Mouse (Mus musculus): Measurements from ENCODE around the gene Kcnk2.
"Not testable (repeated sequence)": the region's sequence is repeated elsewhere in the genome, so short reads cannot be mapped to it uniquely, and the experiment has no call there.

The Kcnk2 gene

DNA sequence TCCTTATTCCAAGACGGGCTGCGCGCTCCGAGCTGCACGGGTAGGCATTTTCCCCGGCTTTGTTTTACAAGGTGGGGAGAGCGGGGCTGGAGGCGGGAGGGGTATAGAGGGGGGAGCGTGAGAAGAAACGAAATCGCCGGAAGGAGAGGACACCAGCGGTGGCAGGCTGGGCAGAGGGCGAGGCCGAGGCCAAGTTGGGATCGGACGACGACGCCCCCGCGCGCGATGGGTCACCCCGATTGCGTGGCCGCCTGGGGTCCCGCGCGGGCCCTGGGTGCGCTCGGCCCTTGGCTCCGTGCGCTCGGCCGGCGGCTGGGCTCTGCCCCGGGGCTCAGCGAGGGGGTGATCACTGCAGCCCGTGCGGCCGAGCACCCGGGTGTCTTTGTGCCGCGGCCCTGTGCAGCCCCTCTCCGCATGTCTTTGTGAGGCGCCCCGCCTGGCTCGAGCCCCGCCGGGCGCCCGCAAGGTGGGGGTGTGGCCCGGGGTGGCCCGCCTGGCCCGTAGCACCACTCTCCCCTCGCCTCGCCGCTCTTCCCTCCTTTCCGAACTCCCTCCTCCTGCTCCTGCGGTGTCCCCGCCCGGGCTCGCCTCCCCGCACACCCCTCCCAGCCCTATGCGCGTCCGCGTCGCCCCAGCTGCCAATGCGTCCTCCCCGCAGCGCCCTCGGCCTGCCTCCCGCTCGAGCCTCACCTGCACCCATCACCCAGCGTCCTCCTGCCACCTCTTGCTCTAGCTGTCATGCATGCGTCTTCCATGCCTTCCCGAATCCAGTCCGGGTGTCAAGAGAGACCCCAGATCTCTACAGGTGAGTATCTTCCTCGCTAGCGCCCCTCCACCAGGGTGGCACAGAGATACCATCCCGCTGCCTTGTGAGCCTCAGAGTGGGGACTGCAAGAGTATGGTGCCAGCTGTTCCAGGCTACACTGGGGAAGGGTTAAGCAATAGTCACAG is 58.5 kb downstream of the Kcnk2 start:
- no peak for DNase-seq (ENCODE audit: low read depth)

GRCm38 (mm10) chr1:189342416-189343104 is 59.5 kb downstream of the Kcnk2 start:
- no peak for DNase-seq (ENCODE audit: low read depth)

DNA sequence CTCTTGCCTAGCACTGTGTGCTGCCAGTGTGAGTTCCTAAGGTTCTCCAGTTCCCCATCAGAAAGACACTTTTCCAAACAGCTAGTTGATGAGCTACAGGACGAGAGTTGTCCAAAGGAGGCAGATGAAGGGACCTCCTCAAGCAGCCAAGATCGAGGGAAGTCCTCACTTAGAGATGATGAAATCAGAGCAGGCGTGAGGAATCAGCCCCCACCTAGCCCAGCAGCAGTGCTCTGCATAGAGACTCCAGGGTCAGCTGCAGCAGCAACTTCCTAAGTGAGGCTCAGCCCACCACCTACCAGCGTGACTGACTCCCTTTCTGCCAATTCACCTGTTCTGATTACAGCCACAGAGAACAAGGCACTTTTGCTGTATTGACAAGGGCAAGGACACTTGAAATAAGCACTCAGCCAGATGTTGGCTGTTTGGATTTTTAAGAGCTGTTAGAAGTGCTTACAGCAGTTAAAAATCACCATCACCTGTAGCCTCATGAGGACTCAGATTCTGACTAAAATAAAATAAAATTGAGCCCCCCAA is 60.6 kb downstream of the Kcnk2 start:
- no peak for DNase-seq (ENCODE audit: low read depth)

GRCm38 (mm10) chr1:189315896-189316295 is 86.2 kb downstream of the Kcnk2 start:
- DNase-seq (ENCODE audit: low read depth), result no peak

- no peak for DNase-seq (ENCODE audit: low read depth)
Measured at GRCm38 (mm10) chr1:189314495-189314894, 87.6 kb downstream of the Kcnk2 start.

DNA sequence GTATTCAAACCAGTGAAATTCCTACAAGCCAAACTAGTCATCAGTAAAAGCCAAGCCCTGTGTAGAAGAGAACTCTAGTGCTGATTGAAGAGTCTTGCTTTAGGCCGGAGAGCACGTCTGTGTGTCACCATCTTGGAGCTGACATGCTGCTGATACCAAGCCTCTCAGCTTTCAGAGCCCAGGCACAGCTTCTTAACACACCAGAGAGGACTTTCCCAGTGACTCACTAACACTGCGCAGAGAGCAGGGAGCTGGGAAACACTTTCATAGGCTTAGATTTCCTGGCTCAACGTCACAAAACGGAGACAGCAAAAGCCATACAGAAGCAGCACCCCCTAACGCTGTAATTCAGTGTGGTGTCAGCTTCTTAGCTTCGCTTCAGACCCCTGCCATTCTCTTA is 88.3 kb downstream of the Kcnk2 start:
- no peak for DNase-seq (ENCODE audit: low read depth)

DNA sequence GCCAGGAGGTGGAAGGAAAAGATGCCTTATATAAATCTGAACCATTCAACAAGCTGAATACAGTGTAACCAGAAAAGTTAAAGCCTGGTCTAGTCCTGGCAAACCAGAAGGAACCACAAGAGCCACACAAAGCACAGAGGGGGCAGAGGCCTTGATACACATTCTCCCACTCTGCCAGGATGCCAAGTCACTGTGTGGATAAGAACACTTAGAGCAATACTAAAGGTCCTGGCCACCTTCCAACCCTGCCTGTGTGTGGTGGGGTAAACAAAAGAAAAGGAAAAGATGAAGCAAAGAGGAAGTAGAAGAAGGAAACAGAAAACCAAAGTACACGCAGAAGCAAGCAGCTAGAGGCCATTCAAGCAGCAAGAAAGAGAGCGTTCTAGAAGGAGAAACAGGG is 91.9 kb downstream of the Kcnk2 start:
- DNase-seq (ENCODE audit: low read depth), result no peak

GRCm38 (mm10) chr1:189304988-189305522 is 97.0 kb downstream of the Kcnk2 start:
- no peak for DNase-seq (ENCODE audit: low read depth)

DNA sequence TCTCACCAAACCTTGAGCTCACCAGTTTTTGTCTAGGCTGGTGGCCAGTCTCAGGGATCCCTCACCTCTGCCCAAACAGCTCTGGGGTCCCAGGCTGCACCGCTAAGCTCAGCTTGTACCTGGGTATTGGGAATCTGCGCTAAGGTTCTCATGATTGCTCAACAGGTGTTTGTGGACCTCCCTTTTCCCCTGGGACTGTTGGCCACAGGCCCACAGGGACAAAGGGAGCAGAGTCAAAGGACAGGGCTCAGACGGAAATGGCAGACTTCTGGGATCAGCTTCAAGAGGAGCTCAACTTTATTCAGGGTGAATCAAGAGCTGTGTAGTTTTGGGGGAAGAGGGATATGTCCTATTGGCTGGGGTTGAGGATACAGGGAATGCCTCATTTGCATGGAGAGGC is 99.1 kb downstream of the Kcnk2 start:
- no peak for DNase-seq (ENCODE audit: low read depth)

DNA sequence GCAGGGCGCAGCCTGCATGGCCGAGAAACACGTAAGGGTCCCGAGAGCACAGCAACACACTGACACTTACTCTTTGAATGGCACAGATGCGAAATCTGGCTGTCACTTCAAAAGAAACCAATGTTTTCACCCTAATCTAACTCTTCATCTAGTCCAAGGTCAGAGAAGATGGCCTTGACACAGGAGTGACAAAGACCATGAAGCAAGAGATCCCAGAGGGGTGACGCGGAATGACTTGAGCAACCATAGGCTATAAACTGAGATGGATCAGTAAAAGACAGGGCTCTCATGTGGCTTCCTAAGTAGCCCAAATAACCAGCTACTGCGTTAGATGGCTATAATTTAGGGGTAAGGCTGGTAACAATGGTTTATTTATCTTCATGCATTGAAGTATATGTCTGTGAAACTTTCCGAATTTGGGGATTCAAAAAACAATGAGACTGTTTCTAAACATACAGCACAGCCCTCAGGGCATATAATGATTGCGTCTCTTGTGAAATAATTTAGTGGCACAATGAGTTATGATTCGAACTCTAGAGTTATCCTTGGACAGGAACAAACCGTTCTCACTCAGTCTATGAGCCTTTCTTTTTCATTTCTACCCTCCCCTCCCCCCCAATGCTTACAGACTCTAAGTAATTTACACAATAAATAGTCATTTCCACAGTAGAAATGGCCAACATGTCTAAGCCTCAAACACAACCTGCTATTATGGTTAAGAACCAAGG is 108.2 kb downstream of the Kcnk2 start:
- DNase-seq (ENCODE audit: low read depth), result no peak

DNA sequence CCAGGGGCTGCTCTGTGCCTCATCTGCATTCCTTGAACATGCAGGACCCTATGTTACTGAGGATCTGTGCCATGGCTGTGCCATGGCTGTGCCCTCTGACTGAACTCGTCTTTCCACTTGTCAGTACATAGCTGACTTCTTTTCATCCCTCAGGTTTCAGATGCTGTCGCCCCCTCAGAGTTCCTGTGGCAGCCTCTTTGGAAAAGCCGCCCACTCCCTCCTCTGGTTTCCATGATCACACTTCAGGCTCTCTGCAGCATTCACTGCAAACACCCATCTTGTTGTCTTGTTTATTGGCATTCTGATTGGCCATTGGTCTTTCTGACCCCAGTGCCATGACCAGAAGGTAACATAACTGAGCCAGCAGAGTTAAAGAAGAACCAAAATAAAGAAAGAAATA is 111.2 kb downstream of the Kcnk2 start:
- no peak for DNase-seq (ENCODE audit: low read depth)

GRCm38 (mm10) chr1:189288948-189289347 is 113.1 kb downstream of the Kcnk2 start:
- DNase-seq (ENCODE audit: low read depth), result no peak

- DNase-seq (ENCODE audit: low read depth), result no peak
Measured at GRCm38 (mm10) chr1:189272281-189272680, 129.8 kb downstream of the Kcnk2 start.

GRCm38 (mm10) chr1:189253631-189254030 is 148.4 kb downstream of the Kcnk2 start:
- DNase-seq (ENCODE audit: low read depth), result no peak

DNA sequence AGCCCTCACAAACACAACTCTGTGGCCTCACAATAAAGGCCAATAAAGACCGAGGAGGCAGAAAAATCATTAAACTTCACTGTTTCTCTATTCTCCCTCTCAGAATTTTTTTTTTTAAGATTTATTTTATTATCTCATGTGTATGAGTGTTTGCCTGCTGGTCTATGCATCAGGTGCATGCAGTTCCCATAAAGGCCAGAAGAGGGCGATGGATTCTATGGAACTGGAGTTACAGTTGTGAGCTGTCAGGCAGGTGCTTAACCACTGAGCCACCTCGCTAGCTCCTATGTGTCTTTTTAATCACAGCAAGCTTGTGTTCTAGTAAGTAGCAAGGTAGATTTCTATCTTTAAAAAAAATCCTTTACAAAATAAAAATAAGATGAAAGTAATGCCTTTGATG is 148.9 kb downstream of the Kcnk2 start:
- no peak for DNase-seq (ENCODE audit: low read depth)

DNA sequence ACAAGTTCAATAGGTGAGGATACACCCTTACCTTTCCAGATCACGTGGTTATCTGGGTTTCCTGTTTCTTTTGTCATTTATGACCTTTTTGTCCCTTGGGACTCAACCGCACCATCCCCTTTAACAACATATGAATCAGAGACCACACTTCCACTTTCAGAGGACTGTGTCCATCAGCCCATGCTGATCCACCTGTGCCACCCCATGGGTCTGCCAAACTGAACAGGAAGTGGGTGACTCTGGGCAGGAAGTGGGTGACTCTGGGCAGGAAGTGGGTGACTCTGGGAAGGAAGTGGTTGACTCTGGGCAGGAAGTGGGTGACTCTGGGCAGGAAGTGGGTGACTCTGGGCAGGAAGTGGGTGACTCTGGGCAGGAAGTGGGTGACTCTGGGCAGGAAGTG is 158.9 kb downstream of the Kcnk2 start:
- DNase-seq (ENCODE audit: low read depth), result not testable (repeated sequence)

DNA sequence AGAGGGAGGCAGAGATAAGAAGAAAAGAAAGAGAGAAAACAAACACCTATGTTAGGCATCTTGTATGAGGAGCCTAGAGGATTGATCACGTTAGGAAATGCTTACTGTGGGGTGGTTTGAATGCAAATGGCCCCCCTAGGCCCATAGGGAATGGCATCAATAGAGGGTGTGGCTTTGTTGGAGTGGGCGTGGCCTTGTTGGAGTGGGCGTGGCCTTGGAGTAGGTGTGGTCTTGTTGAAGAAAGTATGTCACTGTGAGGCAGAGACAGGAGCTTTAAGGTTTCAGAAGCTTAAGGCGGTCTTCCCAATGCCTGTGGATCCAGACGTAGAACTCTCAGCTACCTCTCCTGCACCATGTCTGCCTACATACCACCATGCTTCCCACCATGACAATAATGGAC is 166.8 kb downstream of the Kcnk2 start:
- DNase-seq (ENCODE audit: low read depth), result no peak

DNA sequence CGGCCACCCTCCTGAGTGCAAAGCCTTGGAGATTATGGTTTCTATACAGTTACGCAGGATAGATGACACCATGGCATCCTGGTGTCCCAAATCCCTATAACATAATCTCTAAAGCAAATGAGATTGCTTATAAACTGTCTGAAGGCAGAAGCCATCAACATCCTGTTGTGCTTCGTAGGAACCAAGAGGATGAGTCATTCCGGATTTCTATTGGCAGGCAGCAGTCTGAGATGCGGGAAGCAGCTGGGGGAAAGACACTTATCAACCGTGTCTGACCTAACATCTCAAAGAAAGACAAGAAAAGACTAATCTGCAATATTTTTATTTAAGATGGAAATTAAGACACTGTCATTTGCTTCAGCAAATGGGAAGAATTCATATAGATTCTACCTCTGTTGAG is 169.2 kb downstream of the Kcnk2 start:
- DNase-seq (ENCODE audit: low read depth), result no peak

DNA sequence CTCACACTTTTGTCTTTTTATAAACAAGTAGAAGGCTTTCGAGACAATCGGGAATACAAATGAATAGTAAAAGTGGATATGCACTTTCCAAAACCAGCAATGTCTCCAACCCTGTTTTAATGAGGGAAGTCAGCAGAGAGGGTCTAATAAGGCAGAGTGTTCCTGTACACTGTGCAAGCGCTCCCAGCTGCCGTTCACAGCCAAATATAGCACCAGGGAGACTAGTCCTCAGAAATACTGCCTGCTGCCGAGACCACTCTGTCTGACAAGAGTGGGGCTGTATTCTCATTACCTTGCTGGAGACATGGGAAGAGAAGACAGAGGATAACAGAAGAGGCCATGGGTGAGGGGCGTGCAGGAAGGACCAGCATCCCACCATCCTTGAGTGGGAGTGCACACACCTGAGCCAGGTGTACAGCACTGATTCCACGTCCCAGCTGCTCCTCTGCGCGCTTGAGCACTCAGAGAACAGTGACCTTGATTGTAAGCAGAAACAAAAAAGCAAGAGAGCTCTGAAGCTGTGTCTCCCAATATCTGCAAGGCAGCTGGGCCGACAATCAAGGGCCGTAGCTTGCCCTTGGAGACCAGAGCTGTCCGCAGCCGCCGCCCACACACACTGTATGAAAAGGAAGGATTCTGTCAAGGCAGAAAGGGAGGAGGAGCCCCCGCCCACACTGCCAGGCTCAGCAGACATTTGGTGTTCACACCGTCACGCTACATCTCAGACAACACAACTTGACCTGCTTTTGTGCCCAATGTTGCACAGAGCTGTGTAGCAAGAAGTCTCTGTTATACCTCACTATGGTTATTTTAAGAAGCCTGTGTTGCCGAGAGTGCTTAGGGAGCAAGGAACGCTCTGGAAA is 173.6 kb downstream of the Kcnk2 start:
- DNase-seq (ENCODE audit: low read depth), result no peak

DNA sequence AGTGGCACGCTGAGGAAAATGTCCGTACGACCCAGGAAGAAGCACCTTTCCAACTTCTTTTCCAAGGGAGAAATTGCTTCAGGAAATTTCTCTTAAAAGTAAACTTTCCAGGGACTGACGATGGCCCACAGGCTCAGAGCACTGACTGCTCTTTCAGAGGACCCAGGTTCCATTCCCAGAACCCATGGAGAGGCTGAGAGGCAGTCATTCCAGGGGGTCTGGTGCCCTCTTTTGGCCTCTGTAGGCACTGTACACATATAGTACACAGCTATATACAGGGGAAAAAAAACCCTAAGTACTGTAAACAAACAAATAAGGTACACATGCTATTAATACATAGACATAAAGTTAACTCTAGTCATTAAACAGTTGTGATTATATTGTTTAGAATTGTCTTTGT is 174.6 kb downstream of the Kcnk2 start:
- DNase-seq (ENCODE audit: low read depth), result no peak

DNA sequence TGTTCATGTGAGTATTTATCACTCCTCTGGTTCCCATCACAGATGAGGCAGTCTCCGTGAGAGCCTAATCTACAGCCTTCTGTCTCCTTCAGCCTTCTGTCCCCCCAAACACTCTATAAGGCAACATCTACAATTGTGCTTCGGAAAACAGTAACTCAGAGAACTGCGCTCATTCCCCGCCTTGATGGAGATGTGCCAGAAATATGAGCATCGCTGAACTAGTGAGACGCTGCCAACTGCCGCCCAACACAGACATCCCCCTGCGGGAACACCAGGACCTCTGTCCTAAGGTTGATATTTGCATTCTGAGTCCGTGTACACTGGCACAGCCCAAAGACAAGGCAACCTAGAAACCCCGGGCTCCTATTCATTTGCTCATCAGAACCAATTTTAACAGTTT is 183.0 kb downstream of the Kcnk2 start:
- no peak for DNase-seq (ENCODE audit: low read depth)
